Mouse (Mus musculus): Measurements from ENCODE around the gene Efnb1. TPM values are rescaled to one million over a fixed set of nuclear protein-coding genes. Genes with fewer than 3 reads are reported as not detected.
A peak's percentile ranks its signal among the peaks of the same experiment; 100 is the strongest.
"Not testable (repeated sequence)": the region's sequence is repeated elsewhere in the genome, so short reads cannot be mapped to it uniquely, and the experiment has no call there.

Efnb1 gene
- polyA plus RNA-seq (2016; fragmentation: Nextera tagmentation; extraction: Ambion mirVana) = 72.2 and 78.8 TPM in 2 replicates

- Histone ChIP-seq H3K27me3 (peaks cover 42% of the 10 kb centered on the region), H3K9ac (peak within 1 kb of the TSS; percentile 85), H3K27ac (peak within 1 kb of the TSS; percentile 84), H3K4me3 (peak within 1 kb of the TSS; percentile 68), H3K9me3 (replicated peaks) (no peaks in the 10 kb centered on the region), H3K4me2 (replicated peaks) (peak within 1 kb of the TSS; percentile 70), H3K36me3 (no peaks in the 10 kb centered on the region), H3K4me1 (peaks cover 16% of the 10 kb centered on the region)
- peak; percentile 92 for ATAC-seq (ENCODE audit: low FRiP score)
- 35% methylated on average over 35 of the region's 35 CpGs for WGBS
Measured at GRCm38 (mm10) chrX:99135523-99136258, at the start of gene Efnb1. Gene Efnb1, plus strand, starts transcription at chrX:99136130.

- Histone ChIP-seq H3K4me2 (replicated peaks) (no peak overlapping the region), H3K9ac (no peak overlapping the region), H3K4me1 (no peaks in the 10 kb centered on the region), H3K27ac (no peak overlapping the region), H3K9me3 (replicated peaks) (no peaks in the 10 kb centered on the region), H3K36me3 (no peaks in the 10 kb centered on the region), H3K4me3 (no peak overlapping the region), H3K27me3 (peaks cover 41% of the 10 kb centered on the region)
- ATAC-seq (ENCODE audit: low FRiP score) = no peak
- 82% methylated on average over 2 of the region's 2 CpGs for whole genome bisulfite sequencing
Measured at GRCm38 (mm10) chrX:99092704-99093103, 43.2 kb upstream of the Efnb1 start.

- 69% methylated on average over 6 of the region's 10 CpGs for WGBS
- H3K4me1 ChIP-seq; H3K4me3 ChIP-seq; H3K4me2 ChIP-seq (replicated peaks); H3K36me3 ChIP-seq; H3K9me3 ChIP-seq (replicated peaks); H3K27ac ChIP-seq; H3K9ac ChIP-seq; H3K27me3 ChIP-seq: not testable (repeated sequence)
- peak; percentile 71 for ATAC-seq (ENCODE audit: low FRiP score)
Measured at GRCm38 (mm10) chrX:99111088-99111724, 24.7 kb upstream of the Efnb1 start.

GRCm38 (mm10) chrX:99119510-99119909, 16.4 kb upstream of the Efnb1 start:
- ATAC-seq (ENCODE audit: low FRiP score) = no peak
- 91% methylated on average over 5 of the region's 5 CpGs for WGBS
- H3K4me2 ChIP-seq (replicated peaks) = no peak overlapping the region

DNA sequence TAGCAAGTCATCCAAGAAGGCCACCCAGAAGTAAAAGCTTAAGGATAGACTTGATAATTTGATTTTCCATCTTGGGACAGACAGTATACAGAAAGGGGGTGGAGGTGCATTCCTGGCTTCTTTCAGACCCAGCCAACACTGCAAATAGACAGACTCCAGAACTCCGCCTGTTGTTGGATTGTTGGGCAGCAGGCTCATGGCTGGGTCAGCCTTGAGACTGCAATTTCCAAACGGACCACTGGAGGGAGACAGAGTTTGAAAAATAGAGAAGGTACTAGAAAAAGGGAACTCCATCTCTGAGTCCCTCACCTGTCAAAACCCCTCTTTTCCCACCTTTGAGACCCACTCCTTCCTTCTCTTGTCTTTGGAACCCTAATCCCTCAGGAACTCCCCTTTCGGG, 5.9 kb upstream of the Efnb1 start:
- no peak for ATAC-seq (ENCODE audit: low FRiP score)
- Histone ChIP-seq H3K27me3 (peaks cover 47% of the 10 kb centered on the region), H3K9me3 (replicated peaks) (no peaks in the 10 kb centered on the region), H3K4me2 (replicated peaks) (no peak overlapping the region), H3K9ac (no peak overlapping the region), H3K4me3 (no peak overlapping the region), H3K36me3 (no peaks in the 10 kb centered on the region), H3K27ac (no peak overlapping the region), H3K4me1 (0 out of 2 replicates have a peak, but pooled peaks cover under 1% of the 10 kb centered on the region)
- 30% methylated on average over 3 of the region's 3 CpGs for WGBS

More at GRCm38 (mm10) chrX:99119510-99119909, 16.4 kb upstream of the Efnb1 start:
- Histone ChIP-seq H3K4me3 (no peak overlapping the region), H3K36me3 (no peaks in the 10 kb centered on the region), H3K27me3 (peaks cover 13% of the 10 kb centered on the region), H3K27ac (no peak overlapping the region), H3K9me3 (replicated peaks) (no peaks in the 10 kb centered on the region), H3K9ac (no peak overlapping the region), H3K4me1 (no peaks in the 10 kb centered on the region)

GRCm38 (mm10) chrX:99132573-99132972, 3.4 kb upstream of the Efnb1 start:
- Histone ChIP-seq H3K4me3 (no peak overlapping the region), H3K27ac (no peak overlapping the region), H3K36me3 (no peaks in the 10 kb centered on the region), H3K9me3 (replicated peaks) (no peaks in the 10 kb centered on the region), H3K4me2 (replicated peaks) (no peak overlapping the region), H3K9ac (no peak overlapping the region), H3K4me1 (0 out of 2 replicates have a peak, but pooled peaks cover 2% of the 10 kb centered on the region), H3K27me3 (peaks cover 47% of the 10 kb centered on the region)
- ATAC-seq (ENCODE audit: low FRiP score) = no peak
- WGBS = 66% methylated on average over 6 of the region's 6 CpGs

- peaks cover 44% of the 10 kb centered on the region for H3K27me3 ChIP-seq
- no peak overlapping the region for H3K9ac ChIP-seq
- peak overlapping the region; percentile 70 for H3K4me2 ChIP-seq (replicated peaks)
- H3K36me3 ChIP-seq = no peaks in the 10 kb centered on the region
- H3K4me3 ChIP-seq = 0 out of 2 replicates have a peak overlapping the region, but pooled peaks have one; percentile 68
- 20% methylated on average over 14 of the region's 14 CpGs for WGBS
- peak; percentile 29 for ATAC-seq (ENCODE audit: low FRiP score)
- H3K9me3 ChIP-seq (replicated peaks) = no peaks in the 10 kb centered on the region
- peak overlapping the region; percentile 84 for H3K27ac ChIP-seq
- H3K4me1 ChIP-seq = peaks cover 8% of the 10 kb centered on the region
Measured at GRCm38 (mm10) chrX:99134891-99135290, 1.0 kb upstream of the Efnb1 start.

GRCm38 (mm10) chrX:99136431-99136966, 569 bp downstream of the Efnb1 start:
- H3K9ac ChIP-seq = peak overlapping the region; percentile 85
- H3K9me3 ChIP-seq (replicated peaks) = no peaks in the 10 kb centered on the region
- H3K4me3 ChIP-seq = peak overlapping the region; percentile 68
- no peak for ATAC-seq (ENCODE audit: low FRiP score)
- 34% methylated on average over 52 of the region's 53 CpGs for WGBS
- peaks cover 24% of the 10 kb centered on the region for H3K4me1 ChIP-seq
- no peaks in the 10 kb centered on the region for H3K36me3 ChIP-seq
- peak overlapping the region; percentile 83 for H3K27ac ChIP-seq
- peak overlapping the region; percentile 70 for H3K4me2 ChIP-seq (replicated peaks)
- H3K27me3 ChIP-seq = peaks cover 42% of the 10 kb centered on the region

DNA sequence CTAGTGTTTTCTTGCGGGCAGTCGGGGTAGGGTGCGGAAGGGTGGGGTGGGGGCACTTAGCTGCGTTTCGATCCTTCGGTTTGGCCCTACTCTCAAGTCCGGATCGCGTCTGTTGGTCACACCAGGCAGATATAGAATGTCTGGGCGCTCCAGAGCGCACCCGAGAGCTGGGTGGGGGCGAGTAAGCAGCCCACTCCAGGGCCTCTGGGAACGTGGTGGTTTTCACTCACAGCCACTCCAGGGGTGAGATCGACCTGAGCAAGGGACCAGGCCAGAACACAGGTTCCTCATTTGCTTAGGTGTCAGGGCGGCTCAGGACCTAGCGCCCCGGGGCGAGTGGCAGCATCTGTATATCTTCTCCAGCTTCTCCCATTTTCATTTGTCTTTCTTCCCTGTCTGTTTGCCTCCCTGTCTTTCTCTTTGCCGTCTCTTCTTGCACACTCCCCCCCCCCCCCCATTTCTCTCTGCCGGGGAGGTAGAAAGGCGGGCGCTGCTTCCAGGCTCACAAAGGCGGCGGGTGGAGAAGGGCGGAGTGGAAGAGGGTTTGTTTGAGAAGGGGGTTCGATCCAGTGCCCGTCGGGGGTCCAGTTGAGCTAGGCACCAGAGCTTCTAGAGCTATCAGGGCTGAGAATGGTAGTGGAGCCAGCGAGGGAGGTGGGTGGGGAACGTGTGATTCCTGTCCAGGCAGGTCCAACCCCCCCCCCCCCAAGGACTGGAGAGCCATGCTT, 1.4 kb downstream of the Efnb1 start:
- peak overlapping the region; percentile 70 for H3K4me2 ChIP-seq (replicated peaks)
- 31% methylated on average over 27 of the region's 31 CpGs for WGBS
- H3K9me3 ChIP-seq (replicated peaks) = no peaks in the 10 kb centered on the region
- peak overlapping the region; percentile 83; the same call in 1 of the 2 replicates for H3K27ac ChIP-seq
- no peak for ATAC-seq (ENCODE audit: low FRiP score)
- H3K27me3 ChIP-seq = peaks cover 34% of the 10 kb centered on the region
- peak overlapping the region; percentile 68 for H3K4me3 ChIP-seq
- no peaks in the 10 kb centered on the region for H3K36me3 ChIP-seq
- H3K4me1 ChIP-seq = peaks cover 32% of the 10 kb centered on the region
- peak overlapping the region; percentile 85 for H3K9ac ChIP-seq

- Histone ChIP-seq H3K27ac (peak overlapping the region; percentile 83; the same call in 1 of the 2 replicates), H3K27me3 (peaks cover 27% of the 10 kb centered on the region), H3K4me2 (replicated peaks) (peak overlapping the region; percentile 70), H3K4me3 (peak overlapping the region; percentile 68), H3K36me3 (no peaks in the 10 kb centered on the region), H3K4me1 (peaks cover 40% of the 10 kb centered on the region), H3K9ac (peak overlapping the region; percentile 85), H3K9me3 (replicated peaks) (no peaks in the 10 kb centered on the region)
- WGBS = 27% methylated on average over 9 of the region's 9 CpGs
- no peak for ATAC-seq (ENCODE audit: low FRiP score)
Measured at GRCm38 (mm10) chrX:99137928-99138740, 2.2 kb downstream of the Efnb1 start.

GRCm38 (mm10) chrX:99141079-99141478, 5.1 kb downstream of the Efnb1 start:
- ATAC-seq (ENCODE audit: low FRiP score) = no peak
- peak overlapping the region; percentile 43 for H3K9ac ChIP-seq
- H3K27ac ChIP-seq = peak overlapping the region; percentile 66
- H3K4me1 ChIP-seq = peaks cover 50% of the 10 kb centered on the region
- peak overlapping the region; percentile 68 for H3K4me3 ChIP-seq
- 51% methylated on average over 8 of the region's 8 CpGs for WGBS
- H3K9me3 ChIP-seq (replicated peaks) = no peaks in the 10 kb centered on the region
- H3K4me2 ChIP-seq (replicated peaks) = peak overlapping the region; percentile 70
- H3K27me3 ChIP-seq = peaks cover 24% of the 10 kb centered on the region
- H3K36me3 ChIP-seq = peaks cover 4% of the 10 kb centered on the region; the same call in 1 of the 2 replicates
